Mouse (Mus musculus): ENCODE data around the gene Plekhg6. TPM values are rescaled to one million over a fixed set of nuclear protein-coding genes. Genes with fewer than 3 reads are reported as not detected.

Plekhg6 gene
- total RNA-seq (2021), result under 1 TPM; 0.30 to 0.34 TPM
- long read RNA-seq, experiment 1, result 0 reads
- long read RNA-seq, experiment 2, result 0 reads

DNA sequence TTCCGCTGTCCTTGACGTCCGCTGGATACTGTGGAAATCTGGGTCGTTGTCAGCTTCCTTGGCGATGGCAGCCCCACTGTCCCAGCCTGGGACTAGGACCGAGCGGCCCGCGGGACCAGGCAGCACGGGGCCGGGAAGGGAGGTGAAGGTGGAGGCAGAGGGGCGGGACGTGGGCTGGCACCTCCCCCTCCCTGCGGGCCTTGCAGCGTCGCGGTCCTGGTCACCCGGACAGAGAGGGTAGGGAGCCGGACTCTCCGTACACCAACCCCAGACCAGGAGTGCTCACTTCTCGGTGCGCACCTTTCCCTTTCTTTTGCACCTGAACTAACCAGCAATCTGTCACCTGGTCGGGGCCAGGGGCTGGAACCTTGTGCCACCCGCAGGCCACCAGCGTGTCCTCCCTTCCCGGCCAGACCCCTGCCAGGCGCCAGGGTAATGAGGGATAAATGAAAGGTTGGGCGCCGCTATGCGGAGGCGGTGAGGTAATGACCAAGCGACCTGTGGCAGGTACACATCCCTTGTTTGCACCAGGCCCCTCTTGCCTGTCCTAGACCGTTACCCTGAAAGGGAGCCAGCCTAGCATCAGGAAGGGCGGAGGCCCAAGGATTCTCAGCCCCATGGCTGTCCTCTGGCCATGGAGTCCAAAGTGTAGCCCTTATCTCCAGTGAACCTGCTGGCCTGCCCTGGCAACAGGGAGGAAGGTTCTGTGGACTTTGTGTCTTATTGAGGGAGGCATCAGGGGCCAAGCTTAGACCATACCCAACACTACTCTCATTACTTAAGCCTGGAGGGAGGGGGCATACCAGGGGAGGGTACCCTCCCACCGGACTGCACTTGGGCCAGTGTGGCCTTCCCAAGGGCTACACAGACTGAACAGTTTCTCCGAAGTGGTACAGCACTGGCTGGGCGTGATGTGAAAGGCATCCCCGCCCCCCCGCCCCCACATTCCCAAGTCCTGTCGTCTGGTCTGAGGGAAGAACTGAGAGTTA lies at the start of gene Plekhg6:
TSS of gene Plekhg6 (minus strand) at position 422 of the 989 bp plus-strand sequence.
- no peak for TF ChIP-seq CTCF (IDR thresholded peaks at IDR 0.05)
- no peak within 1 kb of the TSS for H3K27ac ChIP-seq
- no peak for DNase-seq (ENCODE audit: extremely low spot score in 1 of 2, low spot score in 2 of 2)
- intact Hi-C loops (cut with DNase I), result no loop called here
- H3K4me3 ChIP-seq, result no peak within 1 kb of the TSS

DNA sequence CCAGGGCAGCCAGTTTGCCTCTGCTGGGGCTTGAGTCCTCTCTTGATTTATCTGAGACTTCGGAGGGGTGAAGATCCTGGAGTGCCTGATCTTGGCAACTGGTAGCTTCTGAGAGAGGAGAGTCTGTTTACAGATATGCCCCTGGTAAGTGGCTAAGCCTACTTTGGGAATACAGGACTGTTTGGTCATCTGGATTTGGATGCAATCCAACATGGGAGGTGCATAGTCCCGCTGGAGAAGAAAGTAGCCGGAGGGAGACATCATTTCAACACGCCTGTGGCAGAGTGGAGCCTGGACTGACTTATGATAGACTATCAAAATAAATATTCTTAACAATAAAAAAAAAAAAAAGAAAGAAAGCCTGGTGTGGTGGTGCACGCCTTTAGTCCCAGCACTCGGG lies 49.1 kb upstream of the Plekhg6 start:
- Histone ChIP-seq H3K27ac (no peak overlapping the region), H3K4me3 (no peak overlapping the region)
- DNase-seq (ENCODE audit: extremely low spot score in 1 of 2, low spot score in 2 of 2), result no peak
- TF ChIP-seq CTCF (IDR thresholded peaks at IDR 0.05), result no peak
- intact Hi-C loops (cut with DNase I), result loop anchor here (10.0 kb wide), 1 partner anchor 1045 kb away; no protein-coding TSS in a partner anchor

DNA sequence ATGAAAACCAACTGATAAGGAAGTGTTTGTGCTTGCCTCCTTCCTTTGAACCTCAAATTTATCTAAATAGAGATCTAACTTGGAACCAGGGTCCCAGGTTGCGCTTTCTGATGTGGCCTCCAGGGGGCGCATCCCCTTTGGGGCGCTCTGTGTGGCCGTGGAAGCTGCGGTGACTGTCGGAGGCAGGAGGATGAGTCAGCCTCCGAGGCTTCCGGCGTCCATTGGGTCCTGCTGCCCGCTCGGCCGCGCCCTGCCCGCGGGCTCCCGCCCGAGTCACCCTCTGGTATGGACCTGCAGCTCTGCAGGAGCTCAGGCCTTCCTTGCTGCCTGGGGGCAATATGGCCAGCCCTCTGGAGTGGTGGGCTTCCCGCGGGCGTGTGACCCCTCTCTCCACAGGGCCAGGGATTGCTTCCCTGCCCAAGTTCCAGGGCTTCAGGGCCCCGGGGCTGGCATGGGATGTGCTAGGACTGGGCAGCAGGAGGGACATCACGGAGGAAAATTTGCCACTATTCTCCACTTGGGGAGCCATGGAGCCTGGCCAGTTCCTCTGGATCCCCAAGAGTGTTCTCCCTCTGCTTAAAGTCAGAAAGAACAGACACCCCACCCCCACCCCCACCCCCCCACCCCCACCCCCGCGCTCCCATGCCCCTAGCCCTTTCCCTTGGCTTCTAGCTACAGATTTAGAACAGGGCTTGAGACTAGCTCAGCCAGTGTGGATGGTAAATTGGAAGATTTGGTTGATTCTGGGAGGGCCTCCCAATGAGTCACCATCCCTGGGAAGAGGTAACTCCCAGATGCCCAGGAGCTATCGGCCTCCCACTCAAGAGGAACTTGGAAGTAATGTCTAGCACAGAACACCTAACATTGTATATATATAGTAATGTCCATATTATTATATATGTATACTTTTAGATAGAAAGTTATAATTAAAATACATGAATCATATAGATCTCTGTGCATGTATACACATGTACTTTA lies 46.1 kb upstream of the Plekhg6 start:
- TF ChIP-seq CTCF (IDR thresholded peaks at IDR 0.05), result peak; percentile 81
- peak overlapping the region; percentile 62; the same call in 1 of the 2 replicates for H3K27ac ChIP-seq
- peak overlapping the region; percentile 48 for H3K4me3 ChIP-seq
- intact Hi-C loops (cut with DNase I), result loop anchor here (1.0 to 10.0 kb wide), 3 partner anchors 42 to 1048 kb away; no protein-coding TSS in a partner anchor
- DNase-seq (ENCODE audit: extremely low spot score in 1 of 2, low spot score in 2 of 2), result peak; percentile 72 to 76

DNA sequence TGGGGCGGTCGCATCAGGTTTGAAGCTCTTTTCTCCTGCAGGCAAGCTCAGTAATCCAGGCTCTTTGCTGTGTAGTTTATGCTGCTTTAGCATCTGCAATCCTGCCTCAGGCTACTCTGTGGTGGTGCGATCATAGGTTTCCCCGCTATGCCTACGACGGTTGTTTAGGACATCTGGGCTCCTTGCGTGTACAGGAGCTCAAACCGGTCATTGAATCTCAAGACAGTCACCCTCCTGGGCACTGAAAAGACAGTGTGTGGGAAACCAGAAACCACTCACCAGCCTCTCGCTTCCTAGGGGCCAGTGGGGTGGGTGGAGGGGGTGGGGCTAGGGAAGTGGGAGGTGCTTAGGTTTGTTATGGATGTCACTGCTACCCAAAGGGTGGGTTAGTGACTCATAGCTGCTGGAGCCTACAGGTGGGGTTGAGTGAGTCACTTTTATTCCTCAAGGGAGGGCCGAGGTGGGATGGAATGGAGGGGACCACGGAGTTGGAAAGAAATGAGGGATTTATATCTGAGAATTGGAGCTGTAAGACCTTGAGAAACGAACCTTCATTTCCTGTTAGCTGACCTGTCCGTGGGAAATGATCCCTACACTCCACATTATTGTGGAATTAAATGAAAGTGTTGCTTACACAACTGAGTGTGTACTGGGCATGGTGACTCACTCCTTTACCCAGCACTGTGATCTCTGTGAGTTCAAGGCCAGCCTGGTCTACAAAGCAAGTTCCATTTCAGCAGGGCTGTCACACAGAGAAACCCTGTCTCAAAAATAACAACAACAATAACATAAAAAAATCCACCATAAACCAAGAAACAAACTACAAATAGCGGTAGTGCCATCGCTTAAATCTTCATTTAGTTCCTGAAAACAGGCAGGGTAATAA lies 44.9 kb upstream of the Plekhg6 start:
- intact Hi-C loops (cut with DNase I), result loop anchor here (1.0 to 10.0 kb wide), 3 partner anchors 43 to 1049 kb away; no protein-coding TSS in a partner anchor
- no peak for DNase-seq (ENCODE audit: extremely low spot score in 1 of 2, low spot score in 2 of 2)
- H3K4me3 ChIP-seq, result no peak overlapping the region
- TF ChIP-seq CTCF (IDR thresholded peaks at IDR 0.05), result no peak
- no peak overlapping the region for H3K27ac ChIP-seq

DNA sequence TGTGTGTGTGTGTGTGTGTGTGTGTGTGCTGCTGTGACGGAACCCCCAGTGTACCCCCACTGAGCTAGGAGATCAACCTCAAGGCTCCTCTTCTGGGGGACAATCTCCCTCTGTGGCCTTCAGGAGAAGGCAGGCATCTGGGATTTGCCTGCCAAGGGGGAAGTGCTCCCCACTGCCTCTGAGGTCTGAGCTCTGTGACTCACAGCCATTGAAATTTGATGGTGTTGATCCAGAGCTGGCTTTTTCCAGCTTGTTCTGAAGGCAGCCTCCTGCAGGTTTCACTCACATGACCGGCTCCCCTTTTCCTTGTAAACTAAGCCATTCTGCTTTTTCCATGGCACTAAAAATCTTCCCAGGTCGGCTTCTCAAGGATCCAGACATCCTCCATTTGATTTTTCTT lies 43.6 kb upstream of the Plekhg6 start:
- Histone ChIP-seq H3K27ac (no peak overlapping the region), H3K4me3 (no peak overlapping the region)
- intact Hi-C loops (cut with DNase I), result loop anchor here (10.0 kb wide), 1 partner anchor 1051 kb away; no protein-coding TSS in a partner anchor
- no peak for TF ChIP-seq CTCF (IDR thresholded peaks at IDR 0.05)
- DNase-seq (ENCODE audit: extremely low spot score in 1 of 2, low spot score in 2 of 2), result no peak

DNA sequence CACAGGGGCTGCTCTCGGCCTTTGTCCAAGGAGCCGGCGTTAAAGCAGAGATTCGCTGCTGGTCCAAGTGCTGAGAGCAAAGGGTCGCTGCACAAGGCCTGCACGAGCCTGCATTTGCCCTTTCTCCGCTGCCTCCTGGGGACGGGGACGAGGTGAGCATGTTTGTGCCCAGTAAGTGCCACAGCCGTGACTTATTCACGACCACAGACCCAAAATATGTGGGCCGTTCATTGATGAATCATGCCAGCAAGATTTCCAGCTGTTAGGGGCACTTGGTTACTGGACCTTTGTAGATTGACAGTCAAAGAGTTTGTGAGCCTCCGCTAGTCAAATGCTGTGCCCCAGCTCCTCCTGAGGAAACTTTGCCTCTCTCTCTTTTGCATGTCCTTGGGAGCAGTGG lies 42.9 kb upstream of the Plekhg6 start:
- no peak for TF ChIP-seq CTCF (IDR thresholded peaks at IDR 0.05)
- H3K27ac ChIP-seq, result no peak overlapping the region
- no peak overlapping the region for H3K4me3 ChIP-seq
- intact Hi-C loops (cut with DNase I), result loop anchor here (10.0 kb wide), 1 partner anchor 1051 kb away; no protein-coding TSS in a partner anchor
- no peak for DNase-seq (ENCODE audit: extremely low spot score in 1 of 2, low spot score in 2 of 2)

DNA sequence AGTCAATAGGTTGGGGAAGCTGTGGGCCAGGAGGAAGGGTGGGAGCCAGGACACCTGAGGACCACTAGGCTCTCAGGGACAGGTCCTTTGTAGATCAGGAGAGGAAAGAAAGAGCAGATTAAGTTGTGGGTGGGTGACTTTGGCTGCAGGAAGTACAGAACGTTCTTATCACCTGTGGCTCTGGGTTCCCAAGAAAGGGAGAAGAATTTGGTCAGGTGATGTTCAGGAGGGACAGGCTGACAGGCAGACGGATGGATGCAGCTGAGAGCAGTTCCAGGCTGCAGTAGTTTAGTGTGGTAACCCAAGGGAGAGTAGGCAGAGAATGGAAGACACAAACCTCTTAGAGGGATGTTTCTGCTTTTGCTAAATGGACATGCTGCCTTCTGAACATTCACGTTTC lies 42.5 kb upstream of the Plekhg6 start:
- no peak for DNase-seq (ENCODE audit: extremely low spot score in 1 of 2, low spot score in 2 of 2)
- H3K4me3 ChIP-seq, result no peak overlapping the region
- no peak overlapping the region for H3K27ac ChIP-seq
- TF ChIP-seq CTCF (IDR thresholded peaks at IDR 0.05), result no peak
- intact Hi-C loops (cut with DNase I), result loop anchor here (10.0 kb wide), 1 partner anchor 1052 kb away; no protein-coding TSS in a partner anchor

DNA sequence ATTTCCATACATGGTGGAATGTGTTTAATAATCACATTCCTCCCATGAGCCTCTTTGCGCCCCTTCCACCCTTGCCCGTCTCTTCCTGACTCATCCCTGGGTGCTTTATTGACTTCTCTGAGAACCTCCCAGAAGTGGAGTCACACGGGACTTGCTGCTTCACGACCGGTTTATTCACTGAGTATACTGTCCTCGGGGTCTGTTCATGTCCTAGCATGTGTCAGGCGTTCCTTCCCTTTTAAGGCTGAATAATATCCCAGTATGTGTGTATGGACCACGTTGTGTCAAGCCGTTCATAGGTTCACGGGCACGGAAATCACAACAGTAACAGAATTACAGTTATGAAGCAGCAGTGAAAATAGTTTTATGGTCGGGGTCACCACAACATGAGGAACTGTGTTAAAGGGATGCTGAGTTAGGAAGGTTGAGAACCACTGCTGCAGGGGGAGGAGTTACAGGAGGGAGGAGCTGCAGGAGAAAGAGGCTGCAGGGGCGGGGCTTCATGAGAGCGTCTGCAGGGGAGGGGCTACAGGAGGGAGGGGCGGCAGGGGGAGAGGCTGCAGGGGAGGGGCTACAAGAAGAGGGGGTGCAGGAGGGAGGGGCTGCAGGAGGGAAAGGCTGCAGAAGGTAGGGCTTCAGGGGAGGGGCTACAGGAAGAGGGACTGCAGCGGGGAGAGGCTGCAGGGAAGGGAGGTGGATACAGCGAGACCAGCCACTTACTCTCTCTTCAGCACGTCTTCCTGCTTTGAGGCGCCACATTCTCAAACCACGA lies 41.6 kb upstream of the Plekhg6 start:
- no peak for TF ChIP-seq CTCF (IDR thresholded peaks at IDR 0.05)
- no peak overlapping the region for H3K27ac ChIP-seq
- DNase-seq (ENCODE audit: extremely low spot score in 1 of 2, low spot score in 2 of 2), result no peak
- no peak overlapping the region for H3K4me3 ChIP-seq
- intact Hi-C loops (cut with DNase I), result loop anchor here (10.0 kb wide), 1 partner anchor 1053 kb away; no protein-coding TSS in a partner anchor

DNA sequence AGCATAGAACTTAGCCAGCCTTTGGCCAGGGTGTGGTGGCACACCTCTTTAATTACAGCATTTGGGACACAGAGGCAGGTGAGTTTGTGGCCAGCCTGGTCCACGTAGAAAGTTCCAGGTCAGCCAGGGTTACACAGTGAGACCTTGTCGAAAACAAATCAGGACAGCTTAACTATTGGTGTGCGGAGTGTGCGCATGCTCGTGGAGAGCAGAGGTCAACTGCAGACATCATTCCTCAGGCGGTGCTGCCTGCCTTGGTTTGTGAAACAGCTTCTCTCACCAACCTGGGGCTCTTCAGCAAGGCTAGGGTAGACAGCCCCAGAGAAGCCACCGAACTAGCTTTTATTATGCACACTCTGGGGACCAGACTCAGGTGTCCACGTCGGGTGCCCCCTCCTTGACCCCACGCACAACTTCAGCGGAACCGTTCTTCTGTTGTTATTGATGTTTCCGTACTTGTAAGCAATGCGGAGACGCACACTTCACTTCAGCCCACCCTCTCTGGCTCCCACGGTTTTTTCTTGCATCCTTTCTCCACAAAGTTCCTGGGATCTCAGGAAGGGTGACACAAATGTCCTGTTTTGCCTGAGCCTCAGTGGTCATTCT lies 40.0 kb upstream of the Plekhg6 start:
- no peak overlapping the region for H3K4me3 ChIP-seq
- H3K27ac ChIP-seq, result no peak overlapping the region
- TF ChIP-seq CTCF (IDR thresholded peaks at IDR 0.05), result no peak
- DNase-seq (ENCODE audit: extremely low spot score in 1 of 2, low spot score in 2 of 2), result no peak
- intact Hi-C loops (cut with DNase I), result loop anchor here (10.0 kb wide), 1 partner anchor 1054 kb away; no protein-coding TSS in a partner anchor
